In the genomic region with DNA sequence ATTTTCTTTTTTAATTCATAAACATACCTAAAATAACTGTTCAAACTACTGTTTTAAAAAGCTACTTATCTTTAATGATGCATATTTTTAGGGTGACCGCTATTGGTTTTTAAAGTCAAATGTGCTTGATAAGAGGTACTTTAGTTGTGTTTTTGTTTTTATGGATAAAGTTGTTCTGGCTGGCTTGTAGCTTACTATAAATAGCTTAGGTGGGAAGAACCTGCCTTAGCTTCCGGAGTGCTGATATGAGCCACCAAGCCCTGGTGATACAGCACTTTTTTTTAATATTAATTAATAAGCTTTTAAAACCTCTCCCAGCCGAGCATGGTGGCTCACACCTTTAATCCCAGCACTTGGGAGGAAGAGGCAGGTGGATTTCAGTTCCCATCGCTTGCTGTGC, we compare ENCODE assay signal across 11 mouse cellular contexts.
"Had no signal": no experiment of that assay in that cellular context is flagged by ENCODE, and none has a peak within 500 bp of the region (broad histone marks: within the 10 kb centered on the region; RNA-seq: fewer than 3 reads in every experiment).

No protein-coding gene starts in this region.

- DNase-seq: retina, postnatal 1 day; right cerebral cortex, postnatal 14 days; right cerebral cortex, postnatal 25 days; right cerebral cortex, postnatal 4 days; spleen, adult 18-20 months; thymus, adult 18-20 months; thymus, adult 2 months; thymus, postnatal 14 days; thymus, postnatal 25 days; thymus, postnatal 36 days; thymus, postnatal 4 days had no signal
